Mouse (Mus musculus): ENCODE measurements at regions not wholly inside any gene's neighbourhood (a gene's known extent, or its start where the extent isn't known, plus 50 kb on each side); places are given as distances from the start of the nearest gene placed in this dataset.

- no peak for DNase-seq
- intact Hi-C loops (cut with DNase I): no loop called here
Measured at GRCm38 (mm10) chr14:9492228-9492627, 826.2 kb upstream of the 4930452B06Rik start.

- intact Hi-C loops (cut with DNase I): no loop called here
Measured at GRCm38 (mm10) chr14:9488585-9488984, 822.5 kb upstream of the 4930452B06Rik start.

GRCm38 (mm10) chr14:9478981-9479380 lies 812.9 kb upstream of the 4930452B06Rik start:
- intact Hi-C loops (cut with DNase I): no loop called here
- peak in 1 of 2 experiments; percentile 22 for DNase-seq

More at GRCm38 (mm10) chr14:9488585-9488984, 822.5 kb upstream of the 4930452B06Rik start:
- no peak for DNase-seq

- intact Hi-C loops (cut with DNase I): no loop called here
- DNase-seq: peak; percentile 13 to 29
Measured at GRCm38 (mm10) chr14:9475169-9475568, 809.1 kb upstream of the 4930452B06Rik start.

GRCm38 (mm10) chr14:9469686-9470085 lies 803.6 kb upstream of the 4930452B06Rik start:
- intact Hi-C loops (cut with DNase I): no loop called here
- DNase-seq: no peak

GRCm38 (mm10) chr14:9468654-9469053 lies 802.6 kb upstream of the 4930452B06Rik start:
- intact Hi-C loops (cut with DNase I): no loop called here
- DNase-seq: no peak

GRCm38 (mm10) chr14:9467690-9468458 lies 801.8 kb upstream of the 4930452B06Rik start:
- no peak for DNase-seq
- intact Hi-C loops (cut with DNase I): no loop called here

GRCm38 (mm10) chr14:9460006-9460405 lies 794.0 kb upstream of the 4930452B06Rik start:
- DNase-seq: no peak
- intact Hi-C loops (cut with DNase I): no loop called here

GRCm38 (mm10) chr14:9458856-9459255 lies 792.8 kb upstream of the 4930452B06Rik start:
- intact Hi-C loops (cut with DNase I): no loop called here
- DNase-seq: no peak

- DNase-seq: no peak
- intact Hi-C loops (cut with DNase I): no loop called here
Measured at GRCm38 (mm10) chr14:9457801-9458495, 791.9 kb upstream of the 4930452B06Rik start.

- DNase-seq: no peak
- intact Hi-C loops (cut with DNase I): no loop called here
Measured at GRCm38 (mm10) chr14:9455986-9456385, 789.9 kb upstream of the 4930452B06Rik start.

GRCm38 (mm10) chr14:9449942-9450341 lies 783.9 kb upstream of the 4930452B06Rik start:
- DNase-seq: peak; percentile 7 to 23
- intact Hi-C loops (cut with DNase I): no loop called here

GRCm38 (mm10) chr14:9437896-9438295 lies 771.9 kb upstream of the 4930452B06Rik start:
- DNase-seq: no peak
- intact Hi-C loops (cut with DNase I): no loop called here

GRCm38 (mm10) chr14:9435136-9435535 lies 769.1 kb upstream of the 4930452B06Rik start:
- no peak for DNase-seq

GRCm38 (mm10) chr14:9433081-9433590 lies 767.1 kb upstream of the 4930452B06Rik start:
- no peak for DNase-seq
- intact Hi-C loops (cut with DNase I): no loop called here

More at GRCm38 (mm10) chr14:9435136-9435535, 769.1 kb upstream of the 4930452B06Rik start:
- intact Hi-C loops (cut with DNase I): no loop called here

GRCm38 (mm10) chr14:9431798-9432197 lies 765.8 kb upstream of the 4930452B06Rik start:
- intact Hi-C loops (cut with DNase I): no loop called here
- no peak for DNase-seq

- no peak for DNase-seq
- intact Hi-C loops (cut with DNase I): no loop called here
Measured at GRCm38 (mm10) chr14:9411822-9412403, 745.9 kb upstream of the 4930452B06Rik start.

- intact Hi-C loops (cut with DNase I): no loop called here
- DNase-seq: no peak
Measured at GRCm38 (mm10) chr14:9403688-9404087, 737.6 kb upstream of the 4930452B06Rik start.

GRCm38 (mm10) chr14:9400861-9401260 lies 734.8 kb upstream of the 4930452B06Rik start:
- no peak for DNase-seq
- intact Hi-C loops (cut with DNase I): no loop called here

GRCm38 (mm10) chr14:9393271-9393771 lies 727.3 kb upstream of the 4930452B06Rik start:
- peak; percentile 72 to 80 for DNase-seq
- intact Hi-C loops (cut with DNase I): loop anchor here (5.0 to 10.0 kb wide), 4 partner anchors 351 to 1911 kb away; no protein-coding TSS in a partner anchor

Data from heart, postnatal 36 days (tissue).